Mouse (Mus musculus): ENCODE results near the gene Anpep. TPM values are rescaled to one million over a fixed set of nuclear protein-coding genes. Genes with fewer than 3 reads are reported as not detected.
A peak's percentile ranks its signal among the peaks of the same experiment; 100 is the strongest.

The Anpep gene
- polyA plus RNA-seq, 1 experiment: 145 TPM

DNA sequence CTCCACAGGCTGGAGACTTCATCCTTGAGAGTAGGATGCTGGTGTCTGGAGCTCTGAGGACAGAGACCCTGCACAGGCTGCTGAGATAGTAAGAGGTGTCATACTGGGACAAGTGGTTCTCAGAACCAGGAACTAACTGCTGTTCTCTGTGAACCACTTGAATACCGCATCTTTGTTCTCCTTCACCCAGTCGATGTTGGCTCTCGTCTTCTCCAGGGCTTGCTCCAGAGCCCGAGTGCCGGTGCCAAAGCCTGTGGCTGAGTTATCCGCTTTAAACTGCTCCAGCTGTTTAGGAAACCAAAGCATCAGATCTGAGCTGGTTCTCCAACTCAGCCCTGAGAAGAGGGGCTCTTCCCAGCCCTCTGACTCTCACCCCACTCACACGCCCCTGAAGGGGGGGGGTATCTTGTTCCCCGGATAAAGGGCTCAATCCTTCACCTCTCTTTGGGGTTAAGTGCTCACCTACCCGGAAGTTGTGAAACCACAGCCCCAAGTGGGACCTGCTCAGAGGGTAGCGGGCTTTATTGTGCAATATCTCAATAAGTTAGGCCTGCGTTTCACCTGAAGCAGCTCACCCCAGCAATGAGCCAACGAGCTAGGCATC lies 38.7 kb downstream of the Anpep start:
- no peak overlapping the region for H3K4me3 ChIP-seq (ENCODE audit: insufficient read depth, low read length)
- TF ChIP-seq CTCF (IDR thresholded peaks at IDR 0.05; ENCODE audit: low read depth, low read length): no peak
- no peak for TF ChIP-seq POLR2A (IDR thresholded peaks at IDR 0.05; ENCODE audit: borderline replicate concordance, low read depth, low read length)
- no peak overlapping the region for H3K27ac ChIP-seq (ENCODE audit: insufficient read depth, low read depth, low read length)
- H3K4me1 ChIP-seq (ENCODE audit: control insufficient read depth, insufficient read depth, low read length): peaks cover 6% of the 10 kb centered on the region; the same call in 1 of the 2 replicates

DNA sequence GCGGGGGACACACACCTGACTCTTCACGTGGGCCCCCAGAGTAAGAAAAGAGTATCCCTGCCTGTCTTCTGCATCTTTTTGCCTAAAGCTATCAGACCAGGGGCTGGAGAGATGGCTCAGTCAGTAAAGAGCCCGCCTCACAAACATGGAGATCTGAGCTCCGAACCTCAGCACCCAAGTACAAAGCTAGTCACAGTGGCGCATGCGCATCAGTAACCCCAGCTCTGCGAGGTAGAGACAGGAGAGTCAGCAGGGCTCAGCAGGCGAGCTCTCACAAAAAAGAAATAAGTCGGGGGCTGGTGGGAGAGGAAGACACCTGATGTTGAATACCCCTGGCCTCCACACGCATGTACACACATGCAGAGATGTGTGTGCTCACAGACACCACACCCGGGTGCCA lies 40.9 kb downstream of the Anpep start:
- no peak for TF ChIP-seq CTCF (IDR thresholded peaks at IDR 0.05; ENCODE audit: low read depth, low read length)
- no peak for TF ChIP-seq POLR2A (IDR thresholded peaks at IDR 0.05; ENCODE audit: borderline replicate concordance, low read depth, low read length)
- H3K4me3 ChIP-seq (ENCODE audit: insufficient read depth, low read length): no peak overlapping the region
- peaks cover 6% of the 10 kb centered on the region; the same call in 1 of the 2 replicates for H3K4me1 ChIP-seq (ENCODE audit: control insufficient read depth, insufficient read depth, low read length)
- no peak overlapping the region for H3K27ac ChIP-seq (ENCODE audit: insufficient read depth, low read depth, low read length)

DNA sequence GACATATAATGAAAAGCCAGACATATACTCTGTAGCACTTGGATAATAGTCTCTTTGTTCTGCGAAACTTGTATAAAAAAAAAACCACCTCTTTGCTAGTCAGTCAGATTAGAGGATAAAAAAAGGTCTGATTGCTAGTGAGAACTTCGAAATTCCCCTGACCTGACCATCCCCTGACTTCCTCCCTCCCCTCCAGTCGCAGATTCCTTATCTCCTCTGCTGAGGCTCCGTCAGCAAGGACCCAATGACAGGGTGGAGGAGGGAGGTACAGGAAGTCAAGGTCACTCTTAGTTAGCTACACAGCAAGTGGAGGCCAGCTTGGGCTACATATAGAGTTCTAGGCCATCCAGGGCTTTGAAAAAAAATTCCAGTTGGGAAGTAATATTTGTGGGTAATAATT lies 41.3 kb downstream of the Anpep start:
- no peak overlapping the region for H3K4me3 ChIP-seq (ENCODE audit: insufficient read depth, low read length)

DNA sequence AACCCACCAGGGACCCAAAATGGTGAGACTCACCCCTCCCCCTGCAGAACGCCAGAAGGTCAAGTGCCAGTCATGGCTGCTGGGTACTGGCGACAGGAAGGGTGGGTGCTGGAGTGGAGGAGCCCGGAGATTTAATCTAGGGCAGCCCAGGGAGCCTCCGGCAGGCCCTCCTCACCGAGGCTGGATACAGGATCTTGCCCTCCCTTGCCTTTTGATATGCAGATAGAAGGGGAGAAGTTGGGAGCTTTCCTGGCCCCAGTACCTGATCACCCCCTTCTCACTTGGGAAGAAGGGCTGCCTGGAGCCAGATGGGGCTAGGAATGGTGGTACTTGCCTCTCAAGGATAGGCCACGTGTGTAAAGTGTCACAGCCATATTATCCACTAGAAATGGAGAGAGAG lies 42.5 kb downstream of the Anpep start:
- Histone ChIP-seq H3K27ac (ENCODE audit: insufficient read depth, low read depth, low read length) (no peak overlapping the region), H3K4me1 (ENCODE audit: control insufficient read depth, insufficient read depth, low read length) (peaks cover 6% of the 10 kb centered on the region; the same call in 1 of the 2 replicates), H3K4me3 (ENCODE audit: insufficient read depth, low read length) (no peak overlapping the region)
- TF ChIP-seq POLR2A (IDR thresholded peaks at IDR 0.05; ENCODE audit: borderline replicate concordance, low read depth, low read length) (no peak), CTCF (IDR thresholded peaks at IDR 0.05; ENCODE audit: low read depth, low read length) (no peak)

More for the DNA sequence above, 41.3 kb downstream of the Anpep start:
- no peak for TF ChIP-seq CTCF (IDR thresholded peaks at IDR 0.05; ENCODE audit: low read depth, low read length)
- TF ChIP-seq POLR2A (IDR thresholded peaks at IDR 0.05; ENCODE audit: borderline replicate concordance, low read depth, low read length): no peak
- Histone ChIP-seq H3K27ac (ENCODE audit: insufficient read depth, low read depth, low read length) (no peak overlapping the region), H3K4me1 (ENCODE audit: control insufficient read depth, insufficient read depth, low read length) (peaks cover 6% of the 10 kb centered on the region; the same call in 1 of the 2 replicates)

- TF ChIP-seq CTCF (IDR thresholded peaks at IDR 0.05; ENCODE audit: low read depth, low read length) (no peak), POLR2A (IDR thresholded peaks at IDR 0.05; ENCODE audit: borderline replicate concordance, low read depth, low read length) (no peak)
- Histone ChIP-seq H3K4me1 (ENCODE audit: control insufficient read depth, insufficient read depth, low read length) (peaks cover 2% of the 10 kb centered on the region), H3K27ac (ENCODE audit: insufficient read depth, low read depth, low read length) (no peak overlapping the region), H3K4me3 (ENCODE audit: insufficient read depth, low read length) (no peak overlapping the region)
Observed at GRCm38 (mm10) chr7:79813409-79813808, 47.5 kb downstream of the Anpep start.

GRCm38 (mm10) chr7:79810611-79811506 lies 50.0 kb downstream of the Anpep start, which contains the start of gene Mesp2:
TSS of gene Mesp2 (plus strand) at chr7:79810727.
- H3K4me3 ChIP-seq (ENCODE audit: insufficient read depth, low read length): peak within 1 kb of the TSS; percentile 42
- TF ChIP-seq POLR2A (IDR thresholded peaks at IDR 0.05; ENCODE audit: borderline replicate concordance, low read depth, low read length) (no peak), CTCF (IDR thresholded peaks at IDR 0.05; ENCODE audit: low read depth, low read length) (no peak)

DNA sequence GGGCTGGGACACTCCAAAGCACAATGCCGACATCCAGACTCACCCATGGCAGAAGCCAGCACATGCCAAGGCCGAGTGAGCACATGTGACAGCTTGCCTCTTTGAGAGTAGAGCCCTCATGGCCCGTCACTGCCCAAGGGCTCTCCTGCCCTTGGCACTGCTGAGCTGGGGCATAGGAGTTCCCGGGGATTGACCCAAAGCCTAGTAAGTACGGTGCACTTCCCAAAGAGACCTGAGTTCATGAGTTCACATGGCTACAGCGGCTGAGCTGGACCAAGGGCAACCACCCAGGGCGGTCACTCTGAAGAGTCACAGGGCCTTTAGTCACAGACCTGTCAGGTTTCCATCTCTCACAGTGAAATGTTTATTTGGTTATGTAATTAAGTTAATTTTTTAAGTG lies 52.3 kb downstream of the Anpep start:
- TF ChIP-seq POLR2A (IDR thresholded peaks at IDR 0.05; ENCODE audit: borderline replicate concordance, low read depth, low read length): no peak
- TF ChIP-seq CTCF (IDR thresholded peaks at IDR 0.05; ENCODE audit: low read depth, low read length): no peak
- H3K27ac ChIP-seq (ENCODE audit: insufficient read depth, low read depth, low read length): no peak overlapping the region

More at GRCm38 (mm10) chr7:79810611-79811506, 50.0 kb downstream of the Anpep start, which contains the start of gene Mesp2:
- Histone ChIP-seq H3K4me1 (ENCODE audit: control insufficient read depth, insufficient read depth, low read length) (peaks cover 2% of the 10 kb centered on the region), H3K27ac (ENCODE audit: insufficient read depth, low read depth, low read length) (no peak within 1 kb of the TSS)

DNA sequence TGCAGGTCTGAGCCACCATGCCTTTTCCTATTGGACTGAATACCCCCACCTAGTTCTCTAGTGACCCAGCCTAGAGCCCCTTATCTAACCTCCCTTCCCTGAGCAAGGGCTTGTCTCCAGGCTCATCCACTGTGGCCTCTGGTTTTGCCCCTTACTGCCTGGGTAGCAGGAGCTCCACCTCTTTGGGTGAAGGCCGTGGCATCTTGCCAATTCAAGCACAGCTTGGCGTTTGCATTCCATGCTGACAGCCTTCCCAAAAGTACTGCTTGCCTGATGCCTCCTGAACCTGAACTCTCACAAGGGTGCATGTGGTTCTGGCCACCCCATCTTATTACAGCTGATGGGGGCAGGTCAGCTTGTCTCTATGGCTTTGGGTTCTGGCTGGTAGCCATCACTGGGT lies 57.0 kb downstream of the Anpep start:
- Histone ChIP-seq H3K27ac (ENCODE audit: insufficient read depth, low read depth, low read length) (no peak overlapping the region), H3K4me1 (ENCODE audit: control insufficient read depth, insufficient read depth, low read length) (no peaks in the 10 kb centered on the region)
- no peak for TF ChIP-seq POLR2A (IDR thresholded peaks at IDR 0.05; ENCODE audit: borderline replicate concordance, low read depth, low read length)
- no peak for TF ChIP-seq CTCF (IDR thresholded peaks at IDR 0.05; ENCODE audit: low read depth, low read length)

More for the DNA sequence above, 52.3 kb downstream of the Anpep start:
- H3K4me3 ChIP-seq (ENCODE audit: insufficient read depth, low read length): no peak overlapping the region
- peaks cover 2% of the 10 kb centered on the region for H3K4me1 ChIP-seq (ENCODE audit: control insufficient read depth, insufficient read depth, low read length)

DNA sequence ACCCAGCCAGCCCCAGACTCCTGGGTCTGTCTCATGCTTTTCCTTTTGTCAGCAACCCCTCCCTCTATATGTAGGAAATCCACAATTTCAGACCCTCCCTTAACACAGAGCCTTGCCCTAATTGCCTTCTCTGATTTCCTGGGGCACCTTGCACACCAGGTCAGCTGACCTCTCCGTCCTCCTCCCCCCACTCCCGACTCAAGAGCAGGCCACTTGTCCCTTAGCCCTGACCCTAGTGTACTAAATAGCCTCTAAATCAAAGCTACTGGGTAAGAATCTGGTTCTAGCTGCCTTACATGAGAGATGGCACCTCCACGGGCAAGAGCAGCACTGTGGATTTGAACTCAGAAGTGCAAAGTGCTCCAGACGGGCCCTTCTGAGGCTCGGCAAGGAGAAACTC lies 58.8 kb downstream of the Anpep start:
- no peak overlapping the region for H3K4me3 ChIP-seq (ENCODE audit: insufficient read depth, low read length)
- no peak overlapping the region for H3K27ac ChIP-seq (ENCODE audit: insufficient read depth, low read depth, low read length)
- TF ChIP-seq POLR2A (IDR thresholded peaks at IDR 0.05; ENCODE audit: borderline replicate concordance, low read depth, low read length): no peak

More for the DNA sequence above, 57.0 kb downstream of the Anpep start:
- H3K4me3 ChIP-seq (ENCODE audit: insufficient read depth, low read length): no peak overlapping the region

GRCm38 (mm10) chr7:79801391-79801790 lies 59.5 kb downstream of the Anpep start:
- Histone ChIP-seq H3K4me3 (ENCODE audit: insufficient read depth, low read length) (no peak overlapping the region), H3K27ac (ENCODE audit: insufficient read depth, low read depth, low read length) (no peak overlapping the region), H3K4me1 (ENCODE audit: control insufficient read depth, insufficient read depth, low read length) (no peaks in the 10 kb centered on the region)
- TF ChIP-seq CTCF (IDR thresholded peaks at IDR 0.05; ENCODE audit: low read depth, low read length) (no peak), POLR2A (IDR thresholded peaks at IDR 0.05; ENCODE audit: borderline replicate concordance, low read depth, low read length) (no peak)

More for the DNA sequence above, 58.8 kb downstream of the Anpep start:
- H3K4me1 ChIP-seq (ENCODE audit: control insufficient read depth, insufficient read depth, low read length): no peaks in the 10 kb centered on the region

All from bone marrow macrophage, adult 2 months (primary cell).